Mouse (Mus musculus) spleen, adult 10 weeks (tissue): ENCODE data around the gene Slc17a9. TPM values are rescaled to one million over a fixed set of nuclear protein-coding genes. Genes with fewer than 3 reads are reported as not detected.

Source experiments
- polyA plus RNA-seq: library from polyadenylated mRNA; stranded (reverse); fragments of 350-450 nt; fragmentation: Illumina TruSeq; extraction: RNeasy Lipid Tissue Mini Kit (QIAGEN cat#74804); gene quantifications from one replicate; pipeline ENCODE4 v1.2.3, GENCODE M21; 2015; ENCODE audit warnings: low replicate concordance; ENCODE audit not compliant: insufficient read depth

The Slc17a9 gene
- 17.0 TPM for polyA plus RNA-seq

DNA sequence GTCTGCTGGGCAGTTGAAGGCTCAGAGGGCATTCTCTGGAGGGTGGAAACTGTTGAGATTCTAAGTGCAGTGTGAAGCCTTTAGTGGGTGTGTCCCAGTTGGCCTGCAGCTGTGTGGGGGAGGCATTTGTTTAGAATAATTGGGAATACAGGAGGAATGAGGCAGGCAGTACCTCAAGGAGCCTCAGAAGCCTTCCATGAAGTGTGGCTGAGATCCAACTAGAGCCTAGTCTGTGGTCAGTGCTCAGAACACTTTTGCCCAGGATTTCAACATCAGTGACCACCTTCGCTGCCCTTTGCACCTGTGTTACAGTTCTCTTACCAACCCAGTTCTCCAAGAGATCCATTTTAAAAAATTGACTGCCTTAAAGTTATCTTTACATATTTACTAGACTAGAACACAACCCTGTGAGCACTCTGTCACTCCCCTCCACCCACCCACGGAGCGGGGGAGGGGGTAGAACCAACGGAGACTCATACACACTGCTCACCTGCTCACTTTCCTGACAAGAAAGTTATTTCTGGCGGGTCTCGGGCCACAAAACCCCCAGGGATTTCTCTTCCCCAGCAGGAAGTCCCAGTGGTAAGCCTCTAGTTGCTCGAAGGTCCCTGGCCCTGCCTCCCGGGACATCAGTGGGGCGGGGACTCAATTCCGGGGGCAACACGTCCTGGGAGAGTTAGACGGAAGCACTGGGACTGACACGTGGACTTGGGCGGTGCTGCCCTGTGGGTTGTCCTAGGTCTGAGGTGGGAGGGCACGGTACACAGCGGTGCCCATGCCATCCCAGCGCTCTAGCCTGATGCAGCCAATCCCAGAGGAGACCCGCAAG is at the start of gene Slc17a9:
Slc17a9 (plus strand) TSS at position 679 of the 829 bp plus-strand sequence.

DNA sequence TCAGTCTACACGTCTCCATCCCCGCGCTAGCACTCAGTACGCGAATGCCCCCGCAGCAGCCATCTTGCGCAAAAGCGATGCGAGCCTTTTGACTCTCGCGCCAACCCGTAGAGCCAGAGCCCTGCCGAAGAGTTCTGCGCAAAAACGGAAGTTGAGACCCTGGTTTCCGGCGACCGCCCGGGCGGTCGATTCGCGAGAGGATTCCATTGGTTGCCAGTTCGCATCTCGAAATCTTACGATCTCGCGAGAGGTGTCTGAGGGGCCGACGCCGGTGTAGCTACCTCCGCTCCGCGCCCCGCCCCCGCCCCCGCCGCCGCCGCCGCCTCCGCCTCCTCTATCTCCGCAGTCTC is 15.2 kb upstream of the Slc17a9 start, which contains the start of the genes Dido1 and Gid8:
Dido1 (minus strand) TSS at position 77 of the 350 bp plus-strand sequence.
Gid8 (plus strand) TSS at position 195 of the 350 bp plus-strand sequence.

DNA sequence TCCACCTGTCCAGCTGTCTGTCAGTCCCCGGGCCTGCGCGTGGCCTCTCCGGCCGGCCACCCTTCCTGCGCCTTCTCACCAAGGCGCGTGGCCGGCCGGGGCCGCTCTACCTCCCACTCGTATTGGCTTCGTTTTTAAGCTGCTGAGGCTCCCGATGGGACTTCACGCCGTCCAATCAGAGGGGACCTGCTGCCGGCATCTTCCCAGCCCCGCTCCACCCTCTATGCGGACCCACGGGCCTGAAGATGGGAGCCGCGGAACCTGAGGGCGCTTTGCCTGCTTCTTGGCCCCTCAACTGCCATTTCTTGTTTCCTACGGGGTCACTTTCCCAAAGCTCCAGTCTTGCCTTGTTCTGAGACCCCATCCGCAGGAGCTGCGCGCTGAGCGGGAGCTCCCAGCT is 51.7 kb downstream of the Slc17a9 start, which contains the start of gene Bhlhe23:
Bhlhe23 (minus strand) TSS at position 108 of the 400 bp plus-strand sequence.

Other genes starting within 250 kb of the Slc17a9 start
- gene Ntsr1, start 225.3 kb upstream of the Slc17a9 start, polyA plus RNA-seq, result not detected
- 40.6 TPM for gene Mrgbp, start 144.0 kb upstream of the Slc17a9 start, polyA plus RNA-seq
- 44.4 TPM for gene Ogfr, start 136.0 kb upstream of the Slc17a9 start, polyA plus RNA-seq
- 1.2 TPM for gene Col9a3, start 127.5 kb upstream of the Slc17a9 start, polyA plus RNA-seq
- gene Tcfl5, start 82.6 kb upstream of the Slc17a9 start, polyA plus RNA-seq, result not detected
- 56.4 TPM for gene Dido1, start 15.3 kb upstream of the Slc17a9 start, polyA plus RNA-seq
- gene Gid8, start 15.1 kb upstream of the Slc17a9 start, polyA plus RNA-seq, result 77.1 TPM
- not detected for gene Bhlhe23, start 51.6 kb downstream of the Slc17a9 start, polyA plus RNA-seq
- 65.2 TPM for gene Ythdf1, start 195.7 kb downstream of the Slc17a9 start, polyA plus RNA-seq
- gene Birc7, start 203.8 kb downstream of the Slc17a9 start, polyA plus RNA-seq, result not detected
- gene Nkain4, start 229.4 kb downstream of the Slc17a9 start, polyA plus RNA-seq, result 1.1 TPM
- gene Arfgap1, start 242.0 kb downstream of the Slc17a9 start, polyA plus RNA-seq, result 29.3 TPM